Mouse (Mus musculus): Measurements from ENCODE around the gene Tead1.
"Not testable (repeated sequence)": the region's sequence is repeated elsewhere in the genome, so short reads cannot be mapped to it uniquely, and the experiment has no call there.

Tead1 gene

DNA sequence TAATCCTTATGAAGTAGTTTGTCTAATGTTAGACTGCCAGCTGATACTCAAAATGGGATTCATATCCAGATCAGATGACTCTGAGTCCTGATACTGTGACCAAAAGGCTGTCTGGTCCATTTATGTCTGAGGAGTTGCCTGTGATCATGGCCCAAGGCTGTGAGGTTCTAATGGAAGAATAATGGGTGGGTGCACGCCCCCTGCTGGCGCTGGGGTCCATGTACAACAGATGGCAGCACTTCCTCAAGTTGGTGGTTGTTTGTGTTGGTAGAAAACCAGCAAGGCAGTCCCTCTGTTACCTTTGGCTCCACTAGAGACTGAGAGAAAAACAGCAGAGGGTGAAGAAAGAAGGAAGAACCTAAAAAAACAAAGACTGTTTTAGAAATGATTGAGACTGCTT, 186.6 kb downstream of the Tead1 start:
- peak; percentile 72 for DNase-seq

GRCm38 (mm10) chr7:112868551-112869465, 189.7 kb downstream of the Tead1 start:
- DNase-seq, result no peak

DNA sequence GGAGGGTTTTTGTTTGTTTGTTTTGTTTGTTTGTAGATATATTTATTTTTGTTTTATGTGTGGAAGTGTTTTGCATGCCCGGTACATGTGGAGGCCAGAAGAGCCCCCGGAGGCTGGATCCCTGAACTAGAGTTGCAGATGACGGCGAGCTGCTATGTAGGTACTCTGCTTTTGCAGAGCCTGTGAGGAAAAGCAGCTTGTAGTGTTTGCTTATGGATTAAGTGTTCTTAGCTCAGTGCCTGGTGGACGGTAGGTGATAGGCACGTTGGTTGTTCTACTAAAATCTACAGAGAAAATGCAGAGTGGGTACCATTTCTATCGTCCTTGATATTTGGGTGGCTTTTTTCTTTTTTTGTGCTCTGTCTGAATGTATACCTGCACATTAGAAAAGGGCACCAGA, 192.6 kb downstream of the Tead1 start:
- DNase-seq, result no peak

- DNase-seq, result no peak
Measured at GRCm38 (mm10) chr7:112872435-112873196, 193.5 kb downstream of the Tead1 start.

GRCm38 (mm10) chr7:112876128-112876527, 197.0 kb downstream of the Tead1 start:
- no peak for DNase-seq

GRCm38 (mm10) chr7:112883791-112884274, 204.7 kb downstream of the Tead1 start:
- no peak for DNase-seq

GRCm38 (mm10) chr7:112885546-112885945, 206.4 kb downstream of the Tead1 start:
- DNase-seq, result no peak

GRCm38 (mm10) chr7:112891883-112892282, 212.8 kb downstream of the Tead1 start:
- DNase-seq, result no peak

GRCm38 (mm10) chr7:112892595-112892994, 213.5 kb downstream of the Tead1 start:
- no peak for DNase-seq

DNA sequence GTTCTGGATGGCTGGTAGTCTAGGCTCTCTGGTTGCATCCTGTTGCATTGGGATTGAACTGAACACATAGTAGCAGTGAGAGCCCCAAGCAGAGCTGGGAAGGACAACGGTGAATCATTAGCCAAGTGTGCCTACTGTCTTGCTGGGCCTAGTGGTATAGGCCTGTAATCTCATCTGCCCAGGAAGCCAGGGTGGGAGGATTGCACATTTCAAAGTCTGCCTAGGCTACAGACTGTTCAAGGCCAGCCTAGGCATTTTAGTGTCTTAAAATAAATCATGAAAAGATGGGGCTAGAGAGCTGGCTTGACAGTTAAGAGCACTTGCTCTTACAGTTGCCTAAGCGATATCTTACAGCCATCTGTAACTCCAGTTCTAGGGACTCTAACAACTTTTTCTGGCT, 217.2 kb downstream of the Tead1 start:
- no peak for DNase-seq

- no peak for DNase-seq
Measured at GRCm38 (mm10) chr7:112901710-112902109, 222.6 kb downstream of the Tead1 start.

GRCm38 (mm10) chr7:112906848-112907247, 227.7 kb downstream of the Tead1 start:
- no peak for DNase-seq

DNA sequence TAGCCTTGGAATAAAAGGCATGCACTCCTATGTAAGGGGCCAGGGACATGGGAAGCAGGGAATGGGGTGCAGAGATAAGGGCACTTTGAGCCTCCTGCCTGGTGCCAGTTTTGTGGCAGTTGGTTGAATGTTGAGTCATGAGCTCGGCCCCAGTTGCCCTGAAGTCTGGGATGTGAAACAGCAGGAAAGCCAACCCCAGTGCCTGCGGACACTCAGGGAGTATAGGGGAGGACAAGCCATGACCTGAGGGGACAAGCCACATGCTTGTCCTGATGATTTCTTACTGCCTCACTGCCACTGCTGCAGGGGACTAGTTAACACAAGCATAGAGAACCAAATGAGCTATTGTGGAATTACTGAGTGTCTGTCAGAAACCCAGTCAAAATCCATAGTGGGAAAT, 228.3 kb downstream of the Tead1 start:
- DNase-seq, result no peak

GRCm38 (mm10) chr7:112909164-112909563, 230.0 kb downstream of the Tead1 start:
- no peak for DNase-seq

- DNase-seq, result no peak
Measured at GRCm38 (mm10) chr7:112912969-112913368, 233.9 kb downstream of the Tead1 start.

DNA sequence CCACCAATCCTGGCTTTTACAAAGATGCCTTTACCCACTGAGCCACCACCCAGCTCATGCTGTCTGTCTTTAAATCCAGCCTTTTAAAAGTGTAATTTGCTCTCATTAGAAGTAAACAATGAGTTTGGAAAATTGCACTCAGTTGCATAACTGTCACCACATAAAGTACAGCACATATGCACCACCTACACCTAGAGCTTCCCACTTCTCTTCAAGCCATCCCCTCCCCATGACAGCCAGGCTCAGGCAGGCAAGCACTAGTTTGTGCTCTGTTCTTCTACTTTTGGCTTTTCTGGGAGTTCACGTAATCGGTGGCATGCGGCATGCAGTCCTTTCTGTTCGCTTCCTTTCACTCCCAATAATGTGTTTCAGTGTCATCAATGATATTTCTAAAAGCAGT, 236.5 kb downstream of the Tead1 start:
- DNase-seq, result no peak

GRCm38 (mm10) chr7:112917613-112918278, 238.6 kb downstream of the Tead1 start:
- no peak for DNase-seq

GRCm38 (mm10) chr7:112918279-112918991, 239.3 kb downstream of the Tead1 start:
- no peak for DNase-seq

GRCm38 (mm10) chr7:112919845-112920244, 240.7 kb downstream of the Tead1 start:
- peak; percentile 24 for DNase-seq

GRCm38 (mm10) chr7:112922801-112923200, 243.7 kb downstream of the Tead1 start:
- DNase-seq, result no peak

GRCm38 (mm10) chr7:112923712-112924111, 244.6 kb downstream of the Tead1 start:
- no peak for DNase-seq

DNA sequence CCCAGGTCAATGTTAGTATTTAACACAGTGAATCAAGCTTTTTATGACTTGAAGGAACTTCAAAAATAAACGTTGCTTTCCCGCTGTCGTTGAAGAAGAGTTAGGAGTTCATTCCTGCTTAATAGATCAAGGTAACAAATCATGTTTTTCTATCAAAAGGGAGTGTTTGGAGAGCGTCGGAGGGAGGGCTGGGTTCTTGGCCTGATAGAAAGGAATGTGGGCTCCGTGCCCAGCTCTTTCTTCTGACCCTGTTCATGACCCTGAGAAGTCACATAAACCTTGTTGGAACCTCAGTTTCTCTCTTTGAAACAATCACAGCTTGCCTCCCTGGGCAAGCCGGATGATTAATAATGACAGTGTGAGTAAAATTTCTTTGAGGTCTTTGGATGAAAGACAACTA, 251.6 kb downstream of the Tead1 start:
- peak; percentile 33 for DNase-seq

DNA sequence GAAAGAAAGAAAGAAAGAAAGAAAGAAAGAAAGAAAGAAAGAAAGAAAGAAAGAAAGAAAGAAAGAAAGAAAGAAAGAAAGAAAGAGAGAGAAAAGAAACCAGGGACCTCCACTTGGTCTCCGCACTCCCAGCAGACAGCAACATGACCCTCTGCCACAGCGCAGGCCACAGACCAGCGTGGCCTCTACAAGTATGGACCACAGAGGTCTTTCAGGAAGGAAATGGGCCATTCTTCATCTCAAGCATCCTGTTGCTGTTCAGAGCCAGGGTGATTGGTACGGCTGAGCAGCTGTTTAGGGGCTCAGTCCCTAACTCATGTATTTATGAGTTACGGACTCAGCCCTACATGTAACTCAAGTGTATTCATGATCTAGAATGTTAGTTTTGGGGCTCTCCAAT, 256.8 kb downstream of the Tead1 start:
- not testable (repeated sequence) for DNase-seq
